Mouse (Mus musculus) kidney, adult 2 months (tissue): ENCODE measurements around the gene Tgif2. TPM values are rescaled to one million over a fixed set of nuclear protein-coding genes. Genes with fewer than 3 reads are reported as not detected.

ENCODE experiments used
- DNase-seq: peaks from one replicate; pipeline ENCODE4 v3.0.0; 2021
- H3K27ac ChIP-seq: fragments of 200-500 bp; 2 replicates; pipeline ENCODE4 v1.5.1; 2012; ENCODE audit warnings: low read depth, low read length, control low read depth, inconsistent platforms; ENCODE audit not compliant: insufficient read depth
- H3K27me3 ChIP-seq: fragments of 200-500 bp; replicated peaks from 2 replicates; pipeline ENCODE4 v1.6.1; 2012; ENCODE audit warnings: mild to moderate bottlenecking, moderate library complexity, low read length, inconsistent platforms; ENCODE audit not compliant: control insufficient read depth, insufficient read depth
- H3K36me3 ChIP-seq: fragments of 200-500 bp; 2 replicates; pipeline ENCODE4 v1.6.1; 2012; ENCODE audit warnings: mild to moderate bottlenecking, moderate library complexity, low read length, inconsistent platforms; ENCODE audit not compliant: control insufficient read depth, insufficient read depth
- H3K4me1 ChIP-seq: fragments of 200-500 bp; 2 replicates; pipeline ENCODE4 v1.6.1; 2011; ENCODE audit warnings: low read length; ENCODE audit not compliant: control insufficient read depth, insufficient read depth
- H3K4me3 ChIP-seq: fragments of 200-500 bp; 2 replicates; pipeline ENCODE4 v1.5.1; 2011; ENCODE audit warnings: mild to moderate bottlenecking, low read depth, low read length, control low read depth; ENCODE audit not compliant: insufficient read depth
- CTCF ChIP-seq: fragments of 200-500 bp; conservative IDR thresholded peaks from 2 replicates; pipeline ENCODE4 v1.5.1; 2011; ENCODE audit warnings: low read depth, mild to moderate bottlenecking, control low read depth, low read length, moderate library complexity, mixed read lengths; ENCODE audit not compliant: insufficient read depth, insufficient read length
- POLR2A ChIP-seq: fragments of 200-500 bp; IDR thresholded peaks from one replicate; pipeline ENCODE4 v1.6.1; 2011; ENCODE audit warnings: low read depth, low read length, control low read depth
- WGBS: fragments of 180-500 bp; shearing (Covaris S2); methylation state at CpG from one replicate; pipeline ENCODE4 v1.1.7; 2018; 5-methylcytosine and 5-hydroxymethylcytosine counted together
- polyA plus RNA-seq: library from polyadenylated mRNA; depleted of rRNA; stranded (reverse); fragments of >200 nt; gene quantifications from 2 replicates; pipeline ENCODE4 v1.2.3, GENCODE M21; 2012

The Tgif2 gene
- polyA plus RNA-seq, 1 experiment: 3.8 TPM

DNA sequence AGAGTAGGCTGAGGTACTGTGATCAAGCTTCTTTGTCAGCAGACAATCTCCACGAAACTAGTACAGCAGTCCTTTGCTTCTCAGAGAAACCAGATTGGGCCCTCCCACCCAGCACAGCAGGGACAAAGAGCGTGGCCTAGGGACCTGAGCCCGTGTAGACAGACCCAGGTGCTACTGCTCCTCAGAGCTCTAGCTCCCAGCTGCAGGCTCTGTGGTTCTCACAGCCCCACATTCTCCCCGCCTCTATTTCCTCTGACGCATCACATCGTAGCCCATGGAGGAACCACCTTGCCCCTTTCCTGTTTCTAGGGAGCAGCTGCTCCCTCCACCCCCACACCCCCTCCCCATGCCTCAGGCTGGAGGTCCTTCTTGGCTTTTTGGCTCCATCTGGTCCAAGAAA, 47.2 kb downstream of the Tgif2 start, which contains the start of gene Sla2:
TSS of gene Sla2 (minus strand) at position 176 of the 400 bp plus-strand sequence.
- no peaks in the 10 kb centered on the region for H3K27me3 ChIP-seq
- H3K36me3 ChIP-seq: no peaks in the 10 kb centered on the region
- DNase-seq: no peak
- WGBS: 69% methylated on average over 6 of the region's 6 CpGs
- H3K4me1 ChIP-seq: no peaks in the 10 kb centered on the region
- H3K4me3 ChIP-seq: no peak within 1 kb of the TSS
- no peak for TF ChIP-seq CTCF
- no peak for TF ChIP-seq POLR2A
- no peak within 1 kb of the TSS for H3K27ac ChIP-seq

GRCm38 (mm10) chr2:156888490-156888889, 48.7 kb downstream of the Tgif2 start:
- no peak for TF ChIP-seq POLR2A
- no peak for TF ChIP-seq CTCF
- no peak overlapping the region for H3K4me3 ChIP-seq
- no peaks in the 10 kb centered on the region for H3K36me3 ChIP-seq
- 70% methylated on average over 3 of the region's 3 CpGs for WGBS
- no peak overlapping the region for H3K27ac ChIP-seq
- no peaks in the 10 kb centered on the region for H3K27me3 ChIP-seq
- no peaks in the 10 kb centered on the region for H3K4me1 ChIP-seq
- DNase-seq: no peak

- H3K36me3 ChIP-seq: no peaks in the 10 kb centered on the region
- H3K4me1 ChIP-seq: no peaks in the 10 kb centered on the region
- no peak for DNase-seq
- no peak overlapping the region for H3K4me3 ChIP-seq
- TF ChIP-seq POLR2A: no peak
- TF ChIP-seq CTCF: no peak
- H3K27me3 ChIP-seq: no peaks in the 10 kb centered on the region
- WGBS: 76% methylated on average over 3 of the region's 3 CpGs
- no peak overlapping the region for H3K27ac ChIP-seq
These were observed 52.4 kb downstream of the Tgif2 start for GRCm38 (mm10) chr2:156892240-156892639.

DNA sequence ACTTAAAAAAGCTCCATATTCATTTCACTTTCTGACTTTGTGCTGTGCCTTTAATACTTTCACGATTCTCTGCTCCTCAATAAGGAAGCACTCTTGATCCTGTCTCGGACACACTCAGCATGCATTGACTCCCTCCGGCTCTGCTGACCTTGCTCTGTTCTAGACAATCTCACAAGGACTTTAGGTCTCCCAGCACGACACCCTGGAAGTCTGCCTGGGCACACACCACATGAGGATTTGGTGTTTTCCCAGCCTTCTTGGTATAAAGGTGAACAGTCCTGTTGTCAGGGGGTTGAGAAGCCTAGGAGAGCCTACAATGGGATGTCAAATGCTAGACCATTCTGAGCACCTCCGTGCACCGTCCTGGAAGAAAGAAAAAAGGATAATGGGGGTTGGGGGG, 53.0 kb downstream of the Tgif2 start:
- no peaks in the 10 kb centered on the region for H3K4me1 ChIP-seq
- no peaks in the 10 kb centered on the region for H3K36me3 ChIP-seq
- no peak for TF ChIP-seq POLR2A
- no peak for TF ChIP-seq CTCF
- no peak overlapping the region for H3K4me3 ChIP-seq
- H3K27me3 ChIP-seq: no peaks in the 10 kb centered on the region
- no peak for DNase-seq
- 74% methylated on average over 6 of the region's 6 CpGs for WGBS
- no peak overlapping the region for H3K27ac ChIP-seq

DNA sequence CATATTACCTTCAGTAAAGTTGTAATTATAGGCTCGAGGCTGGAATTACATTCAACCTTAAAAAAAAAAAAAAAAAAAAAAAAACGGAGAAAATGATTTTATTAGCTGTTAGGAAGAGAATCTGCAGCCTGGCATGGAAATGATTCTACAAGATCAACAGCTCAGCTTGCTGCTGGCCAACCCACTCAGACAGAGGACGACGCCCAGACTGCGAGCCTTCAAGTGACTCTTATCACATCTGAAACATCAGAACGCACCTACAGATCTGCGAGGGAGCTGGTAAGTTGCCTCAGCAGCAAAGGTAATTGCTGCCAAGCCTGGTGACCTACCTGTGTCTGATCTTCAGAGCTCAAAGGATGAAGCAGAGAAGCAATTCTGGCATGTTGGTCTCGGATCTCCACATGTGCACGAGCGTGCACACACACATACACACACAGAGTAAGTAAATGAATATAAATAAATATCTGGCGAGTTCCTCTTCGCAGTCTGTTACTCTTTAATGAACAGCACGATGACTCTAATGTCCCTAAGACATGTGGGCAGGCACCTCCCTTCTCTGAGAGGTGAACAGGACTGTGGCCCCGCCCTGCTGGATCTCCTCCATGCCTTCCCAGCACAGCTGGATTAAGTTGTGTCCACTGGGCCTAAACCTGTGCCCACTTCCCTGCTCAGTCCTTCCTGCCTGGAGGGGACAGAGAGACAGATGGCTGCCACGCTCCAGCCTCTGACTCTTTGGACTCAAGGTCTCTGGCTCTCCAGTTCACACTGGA, 54.9 kb downstream of the Tgif2 start:
- Histone ChIP-seq H3K4me3 (no peak overlapping the region), H3K4me1 (no peaks in the 10 kb centered on the region), H3K27me3 (no peaks in the 10 kb centered on the region), H3K27ac (no peak overlapping the region), H3K36me3 (no peaks in the 10 kb centered on the region)
- TF ChIP-seq CTCF: no peak
- TF ChIP-seq POLR2A: no peak
- peak; percentile 55 for DNase-seq
- WGBS: 56% methylated on average over 15 of the region's 15 CpGs

DNA sequence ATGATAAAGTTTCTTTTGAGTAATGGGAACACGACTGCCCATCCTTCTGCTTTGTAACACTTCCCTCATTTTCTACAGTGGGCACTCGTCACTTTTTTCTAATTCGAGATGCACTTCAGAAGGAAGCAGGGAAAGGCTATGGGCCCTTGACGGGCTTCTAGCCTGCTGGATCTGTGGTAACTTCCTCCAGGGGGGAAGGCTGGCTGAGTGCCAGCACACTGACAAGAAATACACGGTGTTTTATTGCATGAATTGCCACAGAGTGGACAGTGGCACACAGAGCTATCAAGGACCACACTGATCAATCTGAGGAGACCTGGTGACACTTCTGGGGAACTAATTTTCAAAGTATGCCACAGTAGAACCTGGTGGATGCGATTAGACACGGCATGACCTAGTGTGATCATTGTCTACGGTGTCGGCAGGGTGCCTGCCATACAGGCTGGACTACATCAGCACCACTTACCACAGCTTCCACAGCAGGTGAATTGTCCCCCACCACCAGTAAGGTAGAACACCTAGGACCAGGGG, 56.6 kb downstream of the Tgif2 start:
- DNase-seq: no peak
- Histone ChIP-seq H3K4me1 (no peaks in the 10 kb centered on the region), H3K27me3 (no peaks in the 10 kb centered on the region), H3K36me3 (no peaks in the 10 kb centered on the region), H3K27ac (no peak overlapping the region), H3K4me3 (no peak overlapping the region)
- no peak for TF ChIP-seq CTCF
- WGBS: 71% methylated on average over 9 of the region's 9 CpGs

- no peak for DNase-seq
- TF ChIP-seq POLR2A: no peak
- TF ChIP-seq CTCF: no peak
- H3K4me3 ChIP-seq: no peak overlapping the region
- H3K4me1 ChIP-seq: no peaks in the 10 kb centered on the region
- H3K36me3 ChIP-seq: no peaks in the 10 kb centered on the region
- WGBS: 85% methylated on average over 9 of the region's 9 CpGs
- no peak overlapping the region for H3K27ac ChIP-seq
- H3K27me3 ChIP-seq: no peaks in the 10 kb centered on the region
These were observed 57.2 kb downstream of the Tgif2 start for GRCm38 (mm10) chr2:156897034-156897433.
